Mouse (Mus musculus) left cerebral cortex, adult 18-20 months (tissue): ENCODE measurements around the gene Akr1b7. TPM values are rescaled to one million over a fixed set of nuclear protein-coding genes. Genes with fewer than 3 reads are reported as not detected.
"Not testable (repeated sequence)": the region's sequence is repeated elsewhere in the genome, so short reads cannot be mapped to it uniquely, and the experiment has no call there.

ENCODE experiments used
- DNase-seq, 2 experiments: peaks; one replicate each; pipeline ENCODE4 v3.0.0; 2021 to 2022; ENCODE audit warnings: low spot score in 2 of 2, mixed read lengths in 1 of 2
- long read RNA-seq, 2 experiments: library from polyadenylated mRNA; stranded (forward); transcript quantifications; one replicate each; pipeline ENCODE4 v2.0.0; 2021
- total RNA-seq, 2 experiments: library from RNA; stranded (reverse); gene quantifications; 2 replicates each; pipeline ENCODE4 v1.2.3; 2021

Akr1b7 gene
- not detected for total RNA-seq
- long read RNA-seq, experiment 1, result 0 reads
- long read RNA-seq, experiment 2, result 0 reads

GRCm38 (mm10) chr6:34412023-34412422 lies at the start of gene Akr1b7:
Gene Akr1b7, plus strand, starts transcription at chr6:34412334.
- DNase-seq, result no peak

- DNase-seq, result no peak
Measured at GRCm38 (mm10) chr6:34364217-34365136, 47.7 kb upstream of the Akr1b7 start.

GRCm38 (mm10) chr6:34367998-34368397 lies 44.1 kb upstream of the Akr1b7 start:
- no peak for DNase-seq

- no peak for DNase-seq
Measured at GRCm38 (mm10) chr6:34370081-34370480, 42.1 kb upstream of the Akr1b7 start.

GRCm38 (mm10) chr6:34371700-34372351 lies 40.3 kb upstream of the Akr1b7 start:
- DNase-seq, result peak; percentile 77 to 82

- no peak for DNase-seq
Measured at GRCm38 (mm10) chr6:34373841-34374240, 38.3 kb upstream of the Akr1b7 start.

- DNase-seq, result not testable (repeated sequence)
Measured at GRCm38 (mm10) chr6:34375888-34376287, 36.2 kb upstream of the Akr1b7 start.

GRCm38 (mm10) chr6:34383401-34383800 lies 28.7 kb upstream of the Akr1b7 start:
- DNase-seq, result no peak

- peak; percentile 73 to 83 for DNase-seq
Measured at GRCm38 (mm10) chr6:34384110-34384661, 27.9 kb upstream of the Akr1b7 start, which contains the start of gene Akr1b10. Gene Akr1b10, plus strand, starts transcription at chr6:34384218.

- DNase-seq, result no peak
Measured at GRCm38 (mm10) chr6:34384701-34385370, 27.3 kb upstream of the Akr1b7 start.

- DNase-seq, result no peak
Measured at GRCm38 (mm10) chr6:34388420-34389156, 23.5 kb upstream of the Akr1b7 start.

GRCm38 (mm10) chr6:34395897-34396296 lies 16.2 kb upstream of the Akr1b7 start:
- DNase-seq, result no peak

- no peak for DNase-seq
Measured at GRCm38 (mm10) chr6:34398431-34398830, 13.7 kb upstream of the Akr1b7 start.

GRCm38 (mm10) chr6:34399606-34400220 lies 12.4 kb upstream of the Akr1b7 start:
- DNase-seq, result no peak

- no peak for DNase-seq
Measured at GRCm38 (mm10) chr6:34400696-34401095, 11.4 kb upstream of the Akr1b7 start.

- no peak for DNase-seq
Measured at GRCm38 (mm10) chr6:34406746-34407145, 5.4 kb upstream of the Akr1b7 start.

GRCm38 (mm10) chr6:34407403-34407802 lies 4.7 kb upstream of the Akr1b7 start:
- no peak for DNase-seq

GRCm38 (mm10) chr6:34412688-34413087 lies 554 bp downstream of the Akr1b7 start:
- no peak for DNase-seq

GRCm38 (mm10) chr6:34413386-34413785 lies 1.3 kb downstream of the Akr1b7 start:
- not testable (repeated sequence) for DNase-seq

- no peak for DNase-seq
Measured at GRCm38 (mm10) chr6:34416521-34416920, 4.4 kb downstream of the Akr1b7 start.
